Mouse (Mus musculus): ENCODE measurements around the gene Dpf2.

GRCm38 (mm10) chr19:5929634-5930596 is 17.1 kb upstream of the Dpf2 start:
- TF ChIP-seq CTCF (IDR thresholded peaks at IDR 0.05; ENCODE audit: borderline replicate concordance, insufficient read depth, low read length) (no peak), POLR2A (IDR thresholded peaks at IDR 0.05; ENCODE audit: low read depth, low read length) (no peak)

Data from embryonic fibroblast, embryonic 13.5 days (primary cell).